Mouse (Mus musculus): ENCODE data around the gene Exoc6b.

DNA sequence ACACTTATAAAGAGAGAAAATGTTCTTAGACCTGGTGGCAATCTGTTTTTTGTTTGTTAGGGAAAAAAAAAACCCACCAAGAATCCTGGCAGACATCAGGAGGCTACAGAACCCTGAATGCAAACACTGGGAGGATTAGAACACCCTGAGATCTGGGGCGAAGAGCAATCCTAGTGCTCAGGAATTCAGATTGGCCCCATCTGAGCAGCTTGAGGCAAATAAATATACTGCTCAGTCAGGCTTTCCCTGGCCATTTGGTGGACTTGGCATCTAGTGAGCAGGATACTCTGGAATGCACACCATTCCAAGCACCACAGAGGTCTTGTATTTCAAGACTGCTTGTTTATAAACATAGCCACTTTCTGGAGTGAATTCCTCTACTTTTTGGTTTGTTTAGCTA is 412.2 kb downstream of the Exoc6b start:
- TF ChIP-seq CTCF (IDR thresholded peaks at IDR 0.05; ENCODE audit: low read depth, low read length): no peak
- TF ChIP-seq POLR2A (IDR thresholded peaks at IDR 0.05; ENCODE audit: insufficient read depth, low read length): no peak
- no peak for TF ChIP-seq EP300 (IDR thresholded peaks at IDR 0.05; ENCODE audit: insufficient read depth, low read depth, low read length)
